Mouse (Mus musculus) spleen, adult 18-20 months (tissue): ENCODE results near the gene Lep.

Source experiments
- DNase-seq, 2 experiments: peaks; one replicate each; pipeline ENCODE4 v3.0.0; 2022; ENCODE audit warnings: mixed read lengths in 2 of 2

Gene Lep

DNA sequence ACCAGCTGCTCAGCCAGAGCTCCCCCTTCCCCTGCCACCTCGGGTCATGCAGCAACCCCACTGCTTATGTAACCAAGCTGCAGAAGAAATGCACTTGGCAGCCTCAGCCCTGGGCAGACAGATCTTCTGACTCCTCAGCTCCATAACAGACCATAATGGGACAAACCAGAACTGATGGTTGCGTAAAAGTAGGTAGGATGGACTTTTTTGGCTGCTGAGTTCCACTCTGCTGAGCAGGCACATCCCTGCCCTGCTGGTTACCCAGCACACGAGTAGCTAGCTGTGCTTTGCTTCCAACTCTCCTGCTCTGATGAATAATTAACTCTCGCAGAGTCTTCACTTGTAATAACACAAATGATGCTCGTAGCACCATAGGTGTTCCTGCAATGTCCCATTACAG lies 10.1 kb upstream of the Lep start:
- no peak for DNase-seq

DNA sequence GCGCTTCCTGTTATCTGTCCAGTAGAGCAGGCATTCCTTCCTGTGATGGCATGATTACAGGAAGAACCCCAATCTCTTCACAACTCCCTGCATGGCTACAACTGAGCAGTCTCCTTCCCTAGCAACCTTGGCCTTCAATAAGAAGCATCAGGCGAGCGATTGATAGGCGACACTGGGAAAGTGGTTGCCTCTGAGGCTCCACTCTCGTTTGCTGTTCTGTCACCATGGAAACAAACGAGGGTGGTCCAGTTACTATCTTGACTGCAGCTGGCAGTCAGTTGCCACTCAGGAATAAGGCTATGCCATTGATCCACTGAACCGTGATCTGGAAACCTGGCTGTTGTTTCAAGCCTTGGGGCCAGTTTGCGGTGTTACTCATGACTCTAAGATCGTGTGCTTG lies 7.8 kb upstream of the Lep start:
- DNase-seq: no peak

DNA sequence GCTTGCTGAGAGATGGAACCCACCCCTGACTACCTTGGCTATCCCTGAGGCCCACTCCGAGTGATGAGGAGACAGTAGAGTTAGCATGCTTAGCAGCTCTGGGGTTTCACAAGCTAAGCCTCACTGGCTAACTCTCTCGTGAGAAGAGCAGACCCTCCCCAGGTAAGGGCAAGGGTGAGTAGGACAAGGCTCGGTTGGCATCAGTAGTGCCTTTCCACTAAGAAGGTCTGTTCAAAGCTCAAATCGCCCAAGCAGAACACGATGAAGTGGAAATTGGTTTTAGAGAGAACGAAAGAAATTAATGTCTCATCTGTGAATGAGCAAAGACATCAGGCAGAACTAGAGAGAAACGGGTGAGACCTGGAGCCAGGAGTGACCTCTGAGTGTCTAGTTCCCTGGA lies 6.8 kb upstream of the Lep start:
- DNase-seq: no peak

DNA sequence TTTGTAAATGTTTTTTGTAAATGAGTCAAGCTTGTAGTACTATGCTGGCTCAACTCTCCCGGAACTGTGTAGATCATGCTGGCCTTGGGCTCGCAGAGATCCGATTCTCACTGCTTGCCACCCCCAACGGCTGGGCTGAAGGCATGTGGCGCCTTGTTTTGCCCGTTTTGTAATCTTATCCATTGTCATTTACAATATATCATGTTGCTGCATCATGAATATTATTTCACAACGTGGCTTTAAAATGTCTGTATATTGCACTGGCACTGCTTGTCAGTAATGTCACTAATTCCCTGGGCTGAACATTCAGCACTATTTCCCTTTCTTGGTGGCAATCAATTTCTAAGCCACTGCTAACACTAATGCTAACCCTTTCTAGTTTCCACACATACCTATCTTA lies 3.6 kb upstream of the Lep start:
- DNase-seq: no peak

DNA sequence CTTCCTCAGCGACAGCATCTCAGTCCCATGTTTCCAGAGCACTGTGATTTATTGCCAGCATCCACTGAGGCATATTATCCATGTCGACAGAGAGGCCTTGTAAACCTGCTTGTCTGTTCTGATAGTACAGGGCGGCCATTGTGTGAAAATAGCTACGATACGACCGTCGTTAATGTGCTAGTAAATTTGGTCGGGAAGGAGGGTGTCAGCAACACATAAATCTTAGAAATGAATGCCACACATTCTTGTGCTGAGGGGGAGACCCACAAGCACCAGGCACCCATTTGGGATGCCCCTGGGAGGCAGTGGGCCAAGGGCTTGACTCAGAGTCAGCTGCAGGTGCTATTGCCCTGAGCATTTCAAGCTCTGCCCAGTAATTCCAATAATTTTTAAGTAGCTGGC lies 6.4 kb downstream of the Lep start:
- DNase-seq: no peak

DNA sequence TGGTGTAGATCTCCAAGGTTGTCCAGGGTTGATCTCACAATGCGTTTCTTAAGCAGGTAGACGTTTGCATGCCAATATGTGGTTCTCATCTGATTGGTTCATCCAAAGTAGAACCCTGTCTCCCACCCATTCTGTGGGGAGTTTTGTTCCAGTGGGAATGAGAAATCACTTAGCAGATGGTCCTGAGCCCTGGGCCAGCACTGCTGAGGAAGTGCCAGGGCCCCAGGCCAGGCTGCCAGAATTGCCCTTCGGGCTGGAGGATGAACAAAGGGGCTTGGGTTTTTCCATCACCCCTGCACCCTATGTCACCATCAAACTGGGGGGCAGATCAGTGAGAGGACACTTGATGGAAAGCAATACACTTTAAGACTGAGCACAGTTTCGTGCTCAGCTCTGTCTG lies 12.2 kb downstream of the Lep start:
- no peak for DNase-seq

DNA sequence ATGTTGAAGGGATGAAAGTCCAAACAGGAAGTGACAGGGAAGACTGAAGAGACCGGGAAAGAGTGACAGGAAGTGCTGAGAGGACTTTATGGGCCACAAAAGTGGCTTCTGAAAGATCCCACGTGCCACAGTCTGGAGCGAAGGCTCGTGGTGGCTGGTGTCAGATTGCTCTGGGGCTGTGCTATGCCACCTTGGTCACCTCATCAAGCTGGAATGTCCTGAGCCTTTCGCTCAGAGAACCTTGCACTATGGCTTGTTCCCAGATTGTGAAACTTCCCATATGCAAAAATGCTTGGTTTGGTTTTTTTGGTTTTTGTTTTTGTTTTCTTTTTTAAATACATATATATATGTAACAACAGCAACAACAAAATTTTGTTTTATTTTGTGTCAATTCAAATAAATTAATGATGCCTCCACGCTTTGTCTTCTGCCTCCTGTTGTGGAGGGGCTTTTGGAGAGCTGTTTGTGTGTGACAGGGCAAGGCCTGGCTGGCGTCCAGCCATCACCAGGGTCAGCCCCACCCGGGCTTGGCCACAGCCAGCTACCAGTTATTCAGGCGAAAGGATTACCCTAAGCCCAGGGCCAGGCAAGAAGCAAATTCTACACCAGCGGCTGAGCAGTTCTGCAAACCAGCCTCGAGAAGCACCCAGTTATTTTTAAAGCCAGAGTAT lies 13.6 kb downstream of the Lep start:
- DNase-seq: no peak

DNA sequence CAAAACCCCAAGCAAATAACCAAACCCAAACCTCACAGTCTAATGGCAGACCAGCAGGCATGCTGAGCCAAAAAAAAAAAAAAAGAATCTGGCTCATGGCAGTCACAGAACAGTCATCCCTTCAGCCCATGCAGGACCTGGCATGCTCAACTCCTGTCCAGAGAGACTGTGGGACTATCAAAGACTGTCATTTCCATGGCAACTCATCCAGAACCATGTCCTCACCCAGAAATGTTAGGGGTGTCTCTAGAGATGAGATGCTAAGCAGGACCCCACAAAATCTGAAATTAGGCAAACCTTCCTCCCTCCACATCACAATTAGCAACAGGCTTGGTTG lies 14.1 kb downstream of the Lep start:
- DNase-seq: no peak

DNA sequence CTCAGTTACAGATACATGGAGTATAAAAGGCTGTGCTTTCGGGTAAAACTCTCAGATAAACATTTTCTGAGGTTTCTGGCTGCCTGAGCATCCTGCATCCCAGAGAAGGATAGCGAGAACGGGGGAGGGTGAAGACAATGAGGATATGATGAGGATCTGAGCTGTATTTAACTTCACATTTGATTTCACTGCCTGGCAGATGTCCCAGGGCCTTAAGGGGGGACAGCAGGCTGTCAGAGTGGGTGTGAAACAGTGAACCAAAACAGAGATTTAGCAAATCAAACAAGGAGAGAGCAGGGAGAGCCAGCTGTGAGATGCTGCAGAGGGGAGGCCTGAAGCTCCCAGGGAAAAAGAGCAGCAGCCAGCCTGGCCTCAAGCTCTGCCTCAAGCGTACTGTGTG lies 19.3 kb downstream of the Lep start:
- no peak for DNase-seq

DNA sequence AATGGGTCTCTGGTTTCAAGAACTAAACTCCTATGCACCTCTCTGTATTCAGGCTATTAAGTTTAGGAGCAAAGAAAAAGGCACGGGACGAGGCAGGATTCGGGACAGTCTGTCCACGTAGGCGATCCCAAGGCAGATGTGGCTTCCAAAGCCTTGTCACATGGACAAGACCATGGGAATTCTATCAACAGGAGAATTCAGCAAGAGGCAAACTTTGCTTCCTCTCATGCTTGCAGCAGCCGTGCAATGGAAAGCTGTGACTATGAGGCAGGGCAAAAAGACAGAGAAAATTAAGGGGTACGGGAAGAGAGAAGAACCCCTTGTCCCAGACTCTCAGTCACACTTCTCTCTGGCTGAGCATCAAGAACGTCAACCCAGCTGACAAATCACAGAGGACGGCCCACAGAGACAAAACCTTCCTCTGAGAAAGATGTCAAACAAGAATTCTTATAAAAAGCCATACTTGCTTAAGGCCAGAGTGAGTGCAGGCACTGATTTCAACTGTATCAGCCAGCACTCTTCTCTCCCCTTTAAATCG lies 21.9 kb downstream of the Lep start:
- no peak for DNase-seq

DNA sequence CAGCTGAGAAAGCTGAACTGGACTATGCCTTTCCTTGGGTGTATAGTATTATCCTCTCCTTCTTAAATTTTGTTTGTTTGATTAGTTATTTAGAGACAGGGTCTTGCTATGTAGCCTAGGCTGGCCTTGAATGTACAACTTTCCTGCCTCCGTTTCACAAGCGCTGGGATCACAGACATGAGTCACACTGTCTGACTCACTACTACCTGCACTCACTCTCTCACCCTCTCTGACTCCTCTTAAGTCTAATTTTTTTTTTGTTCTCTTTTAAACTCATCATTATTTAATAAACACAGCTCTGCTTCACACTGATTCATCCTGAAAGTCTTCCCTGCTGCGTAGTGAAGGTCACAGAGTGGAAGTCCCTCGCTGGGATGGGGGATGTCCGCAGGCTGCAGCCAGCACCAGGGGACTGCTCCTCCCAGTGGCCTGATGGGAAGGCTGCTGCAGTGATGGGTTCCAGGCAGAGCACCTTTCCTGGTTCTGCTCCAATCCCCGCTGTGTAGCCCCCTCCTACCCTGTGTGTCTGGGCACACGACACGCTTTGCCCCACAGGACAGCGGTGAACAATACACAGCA lies 22.8 kb downstream of the Lep start:
- DNase-seq: no peak

DNA sequence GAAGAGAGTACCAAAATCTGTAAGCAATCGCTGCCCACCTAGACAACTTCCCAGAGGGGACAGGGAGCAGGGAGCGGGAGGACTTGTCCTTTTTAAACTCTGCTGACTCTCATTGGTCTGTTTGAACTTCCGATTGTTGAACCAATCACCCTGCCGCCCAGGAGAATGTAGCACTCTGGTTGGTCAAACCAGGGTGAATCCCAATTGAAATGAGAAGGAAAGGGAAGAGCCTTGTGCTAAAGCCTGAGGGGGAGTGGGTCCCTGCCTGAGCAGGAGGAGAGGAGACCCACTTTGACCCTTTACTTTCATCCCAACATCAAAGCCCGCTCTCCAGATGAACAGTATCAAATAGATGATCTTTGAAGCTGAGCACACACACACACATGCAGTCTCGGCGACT lies 24.4 kb downstream of the Lep start:
- DNase-seq: no peak

DNA sequence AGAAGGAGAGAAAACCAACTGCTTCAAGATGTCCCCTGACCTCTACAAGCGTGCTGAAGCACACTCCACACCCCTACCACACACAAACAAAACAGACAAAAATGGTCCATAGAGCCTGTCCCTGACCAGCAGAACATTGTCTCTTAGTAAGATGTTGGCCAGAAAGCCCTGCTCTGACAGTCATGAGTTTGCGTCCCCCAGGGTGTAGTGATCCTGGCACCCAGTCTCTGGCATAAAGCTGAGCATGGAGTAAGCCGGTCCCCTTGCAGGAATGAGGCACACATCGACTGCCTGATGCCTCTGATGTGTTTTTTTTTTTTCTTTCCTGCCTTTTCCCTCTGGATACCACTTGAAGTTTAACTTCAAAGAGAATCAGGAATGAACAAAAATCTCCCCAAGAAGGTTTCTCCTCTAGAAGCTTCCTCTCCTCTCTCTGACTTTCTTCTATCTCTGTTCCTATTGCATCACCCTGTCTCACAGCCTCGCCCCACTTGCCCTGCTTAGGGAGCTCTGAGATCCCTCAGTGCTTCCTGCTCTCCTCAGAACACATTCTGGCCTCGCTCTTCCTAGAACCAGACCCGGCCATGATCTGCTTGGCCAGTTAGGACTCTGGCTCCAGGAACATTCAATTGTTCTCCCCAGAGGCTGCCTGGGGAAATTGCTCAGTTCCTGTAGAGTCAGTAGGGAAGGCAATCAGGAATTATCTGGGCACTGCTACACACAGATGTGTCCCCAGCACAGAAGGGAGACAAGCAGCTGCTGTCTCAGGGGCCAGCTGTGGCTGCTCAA lies 28.1 kb downstream of the Lep start:
- DNase-seq: no peak

DNA sequence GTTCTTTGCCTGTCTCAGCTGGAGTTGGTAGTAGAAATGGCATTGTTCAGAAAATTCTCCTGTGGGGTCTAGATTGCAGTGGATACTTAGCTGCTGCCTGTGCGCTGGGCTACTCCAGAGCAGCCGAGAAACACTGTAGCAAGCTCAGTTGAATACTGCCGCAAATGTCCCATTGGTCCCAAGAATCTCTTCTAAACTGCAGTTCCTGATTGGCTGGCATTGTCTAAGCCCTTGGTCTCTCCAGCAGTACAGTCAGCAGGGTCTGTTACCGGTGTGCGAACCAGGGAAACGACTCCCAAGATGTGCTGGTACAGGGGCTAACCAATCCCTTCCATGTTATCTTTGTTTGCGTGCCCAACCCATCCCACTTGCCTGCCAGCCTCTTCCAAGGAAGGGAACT lies 32.2 kb downstream of the Lep start:
- DNase-seq: no peak

DNA sequence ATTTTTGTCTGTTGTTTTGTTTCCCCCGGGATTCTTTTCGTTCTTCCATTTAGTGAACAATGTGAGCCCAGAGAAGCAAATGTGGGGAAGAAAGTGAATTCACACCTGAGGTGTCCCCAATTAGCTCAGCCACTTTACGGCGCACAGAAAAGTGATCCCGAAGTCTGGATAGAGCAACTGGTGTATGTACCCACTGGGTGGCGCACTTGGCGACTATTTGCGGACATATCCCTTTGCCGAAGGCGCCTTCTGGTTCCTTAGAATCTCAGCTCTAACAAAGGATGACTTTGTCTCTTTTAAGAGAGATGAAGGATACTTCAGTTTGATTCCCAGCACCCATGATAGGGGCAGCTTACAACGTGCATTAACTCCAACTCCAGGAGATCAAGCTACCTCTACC lies 32.9 kb downstream of the Lep start:
- DNase-seq: no peak

DNA sequence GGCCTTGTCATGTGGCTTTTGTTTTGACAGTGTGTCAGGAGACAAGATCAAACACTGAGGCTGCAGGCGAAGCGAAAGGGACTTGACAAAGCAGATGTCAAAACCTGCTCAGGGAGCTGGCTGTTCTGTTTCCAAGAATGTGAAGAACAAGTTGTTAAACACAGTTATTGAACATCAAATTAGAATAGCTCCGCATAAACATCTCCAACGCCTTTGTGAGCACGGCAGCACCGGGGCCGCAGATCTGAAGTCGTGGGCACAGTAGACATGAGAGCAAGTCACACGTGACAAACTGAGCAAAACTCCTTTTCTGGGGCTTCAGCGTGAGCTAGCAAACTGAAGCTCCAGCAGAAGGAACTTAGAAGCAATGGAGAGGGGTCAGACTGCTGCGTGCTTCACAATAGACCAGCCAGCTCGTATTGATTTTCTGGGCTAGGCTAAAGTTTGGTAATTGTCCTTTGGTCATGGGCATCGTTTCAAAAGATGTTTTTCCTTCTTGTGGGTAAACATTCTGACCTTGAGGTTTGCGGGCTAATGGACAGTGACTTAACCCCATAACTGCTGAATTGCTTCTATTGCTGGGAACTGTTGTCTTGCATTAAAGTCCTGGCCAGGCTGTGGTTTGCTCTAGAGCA lies 39.6 kb downstream of the Lep start:
- no peak for DNase-seq

DNA sequence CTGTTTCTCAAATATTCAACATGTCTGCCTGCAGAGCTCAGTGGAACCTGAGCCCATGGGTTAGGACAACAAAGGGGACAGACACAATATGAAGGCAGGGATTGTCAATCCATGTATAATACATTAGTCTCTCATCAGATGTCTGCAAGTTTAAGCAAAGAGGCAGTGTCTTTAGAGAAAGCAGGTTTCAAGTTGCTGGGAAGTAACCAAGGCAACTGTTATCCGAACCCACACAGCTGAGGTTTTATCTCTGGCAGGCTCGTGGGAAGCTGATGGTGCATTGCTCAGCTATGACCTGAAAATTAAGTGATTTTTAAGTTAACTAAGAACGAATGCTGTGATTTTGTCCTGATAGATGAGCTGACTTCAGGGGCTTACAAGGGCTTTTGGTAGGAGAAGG lies 40.4 kb downstream of the Lep start:
- no peak for DNase-seq

DNA sequence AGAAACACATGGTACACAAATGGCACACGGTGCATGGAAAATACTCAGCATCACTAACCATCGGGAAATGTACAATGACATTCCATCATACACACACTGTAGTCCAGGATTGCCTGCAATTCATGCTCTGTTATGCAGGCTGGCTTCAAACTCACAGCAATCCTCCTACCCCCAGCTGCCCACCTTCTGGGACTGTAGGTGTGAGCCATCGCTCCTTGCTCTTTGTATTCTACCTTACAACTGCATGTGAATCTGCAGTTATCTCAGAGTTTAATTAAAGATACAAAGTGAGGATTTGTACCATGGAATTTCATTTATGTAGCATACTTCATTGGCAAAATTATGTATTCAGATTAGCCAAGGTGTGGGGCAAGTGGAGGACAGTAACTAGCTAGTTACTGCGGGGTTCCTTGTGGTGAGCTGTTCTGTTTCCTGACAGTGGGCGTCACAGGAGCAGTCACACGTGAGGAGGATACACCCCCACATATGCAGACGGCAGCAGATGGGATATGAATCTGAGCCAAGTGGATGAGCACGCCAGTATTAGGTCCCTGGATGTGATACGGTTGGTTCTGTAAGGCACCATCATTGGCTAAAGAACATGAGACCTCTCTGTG lies 41.3 kb downstream of the Lep start:
- no peak for DNase-seq

DNA sequence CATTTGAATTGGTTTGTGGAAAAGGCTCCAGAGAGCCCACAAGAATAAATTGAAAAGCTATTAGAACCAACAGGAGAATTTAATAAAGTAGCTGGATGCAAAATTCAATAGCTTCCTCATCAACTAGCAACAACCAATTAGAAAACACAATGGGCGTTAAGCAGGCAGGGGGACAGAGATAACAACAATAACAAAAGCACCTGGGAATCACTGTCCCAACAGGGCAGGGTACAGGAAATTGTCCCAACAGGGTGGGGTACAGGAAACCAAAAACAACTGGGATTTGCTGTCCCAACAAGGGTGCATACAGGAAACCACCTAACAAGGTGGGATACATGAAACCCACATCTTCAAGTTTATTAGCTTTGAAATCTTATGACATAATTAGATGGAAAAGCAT lies 48.4 kb downstream of the Lep start:
- no peak for DNase-seq

DNA sequence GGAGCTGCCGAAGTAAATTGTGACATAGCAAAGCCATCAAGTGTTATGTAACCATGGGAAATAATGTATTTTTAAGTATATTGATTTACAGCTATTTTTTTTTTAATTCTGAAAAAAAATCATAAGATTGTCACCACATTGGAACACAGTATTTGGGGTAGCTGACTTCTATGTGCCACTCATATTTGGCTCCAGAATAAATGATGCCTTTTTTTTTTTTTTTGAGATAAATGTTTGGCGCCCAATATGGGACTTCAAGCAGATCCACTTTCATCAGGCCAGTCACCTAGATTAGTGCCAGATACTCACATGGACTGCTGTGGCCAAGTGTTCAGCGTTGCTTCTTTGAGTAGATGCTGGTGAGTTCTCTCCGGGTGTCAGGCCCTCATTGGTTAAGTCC lies 51.5 kb downstream of the Lep start:
- DNase-seq: no peak

DNA sequence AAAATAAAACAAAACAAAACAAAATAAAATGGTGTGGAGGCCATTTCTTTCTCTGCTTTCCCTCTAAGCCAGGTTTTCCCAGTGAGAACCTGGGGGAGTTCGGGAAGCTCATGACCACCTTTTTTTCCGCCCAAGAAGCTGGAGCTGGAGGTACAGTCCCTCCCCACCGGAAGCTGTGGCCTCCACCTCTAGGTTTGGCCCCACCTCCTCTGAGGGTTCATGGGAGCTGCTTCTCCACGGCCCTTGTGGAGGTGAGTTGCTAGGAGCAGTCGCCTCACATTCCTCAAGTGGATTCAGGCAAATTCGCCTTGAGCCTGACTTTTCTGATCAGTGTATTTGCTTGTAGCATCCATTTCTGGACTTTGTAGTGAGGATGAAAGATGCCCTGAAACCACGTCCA lies 55.7 kb downstream of the Lep start:
- no peak for DNase-seq

DNA sequence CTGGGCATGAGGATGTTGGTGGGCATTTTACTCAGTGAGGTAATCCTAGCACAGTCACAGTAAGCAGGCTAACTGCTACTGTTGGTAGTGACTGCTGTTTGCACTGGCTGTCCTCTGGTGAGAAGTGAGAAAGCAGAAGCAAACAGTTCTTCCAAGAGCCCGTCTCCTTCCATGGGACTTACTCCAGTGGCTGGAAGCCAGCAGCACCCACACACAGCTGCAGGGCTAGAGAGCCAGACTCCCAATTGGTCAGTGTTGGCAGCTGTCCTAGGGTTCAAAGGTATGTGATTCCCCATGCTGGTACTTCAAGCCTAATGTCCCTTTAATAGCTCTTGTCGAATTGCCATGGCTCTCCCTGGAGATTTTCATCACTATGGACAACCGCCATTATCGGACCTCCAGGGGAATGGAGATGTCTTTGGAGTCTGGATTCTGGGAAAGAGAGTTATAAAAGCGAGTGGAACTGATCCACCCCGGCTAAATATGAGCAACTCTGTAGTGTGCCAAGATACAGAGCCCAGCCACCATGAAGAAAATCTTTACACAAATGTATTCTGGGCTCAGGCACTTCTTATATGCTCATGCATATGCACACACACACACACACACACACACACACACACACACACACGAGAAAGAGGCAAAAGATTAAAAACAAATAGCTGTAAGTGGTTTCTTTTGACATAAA lies 57.5 kb downstream of the Lep start:
- DNase-seq: no peak

DNA sequence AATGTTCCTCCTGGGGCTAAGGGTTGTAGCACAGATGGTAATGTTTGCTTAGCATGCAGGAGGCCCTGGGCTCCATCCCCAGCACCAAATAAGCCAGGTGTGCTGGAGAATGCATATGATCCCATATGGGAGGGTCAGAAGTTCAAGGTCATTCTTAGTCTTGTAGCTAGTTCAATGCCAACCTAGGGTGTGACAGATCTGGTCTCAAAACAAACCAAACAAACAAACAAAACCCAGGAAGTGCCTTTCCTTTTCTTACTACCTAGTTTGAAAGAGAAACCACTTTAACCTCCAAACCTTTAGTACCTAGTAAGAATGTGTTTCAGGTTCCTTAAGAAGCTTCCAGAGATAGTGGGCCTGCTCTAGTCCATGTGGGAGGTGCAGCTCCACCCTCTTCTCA lies 58.2 kb downstream of the Lep start:
- no peak for DNase-seq
